Mouse (Mus musculus) brain, embryonic 14.5 days (tissue): ENCODE measurements around the gene Mctp1.

ENCODE experiments used
- CTCF ChIP-seq: fragments of 200-500 bp; IDR thresholded peaks from 2 replicates; pipeline ENCODE4 v1.5.1; 2012; ENCODE audit warnings: inconsistent platforms, mild to moderate bottlenecking, moderate library complexity, borderline replicate concordance; ENCODE audit not compliant: insufficient read depth, insufficient read length; ENCODE audit errors: extremely low read depth
- POLR2A ChIP-seq: fragments of 200-500 bp; IDR thresholded peaks from 2 replicates; pipeline ENCODE4 v1.6.1; 2012; ENCODE audit warnings: mild to moderate bottlenecking, inconsistent platforms, borderline replicate concordance; ENCODE audit not compliant: poor library complexity, insufficient read depth, insufficient read length, severe bottlenecking; ENCODE audit errors: extremely low read depth

DNA sequence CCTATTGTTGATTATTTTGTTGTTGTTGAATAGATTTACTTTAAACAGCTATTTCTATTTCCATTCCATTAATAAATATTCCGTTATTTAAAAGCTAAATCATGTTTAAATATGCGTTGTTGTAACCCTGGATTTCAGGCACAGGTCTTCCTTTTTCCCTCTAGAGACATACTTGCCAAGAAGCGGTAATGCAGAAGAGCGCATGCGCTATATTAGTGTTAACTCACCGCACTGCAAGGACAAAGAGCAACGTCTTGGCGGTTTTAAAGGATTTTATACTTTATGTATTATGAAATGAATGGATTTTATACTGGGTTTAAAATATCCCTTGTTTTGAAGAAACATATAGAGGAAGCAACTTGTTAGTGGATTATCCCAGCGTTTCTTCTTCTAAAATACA is 418.6 kb downstream of the Mctp1 start:
- TF ChIP-seq CTCF (no peak), POLR2A (no peak)
